Mouse (Mus musculus): ENCODE measurements around the gene Gpr19. TPM values are rescaled to one million over a fixed set of nuclear protein-coding genes. Genes with fewer than 3 reads are reported as not detected.

Gpr19 gene
- total RNA-seq, 1 experiment: 34.7 TPM

DNA sequence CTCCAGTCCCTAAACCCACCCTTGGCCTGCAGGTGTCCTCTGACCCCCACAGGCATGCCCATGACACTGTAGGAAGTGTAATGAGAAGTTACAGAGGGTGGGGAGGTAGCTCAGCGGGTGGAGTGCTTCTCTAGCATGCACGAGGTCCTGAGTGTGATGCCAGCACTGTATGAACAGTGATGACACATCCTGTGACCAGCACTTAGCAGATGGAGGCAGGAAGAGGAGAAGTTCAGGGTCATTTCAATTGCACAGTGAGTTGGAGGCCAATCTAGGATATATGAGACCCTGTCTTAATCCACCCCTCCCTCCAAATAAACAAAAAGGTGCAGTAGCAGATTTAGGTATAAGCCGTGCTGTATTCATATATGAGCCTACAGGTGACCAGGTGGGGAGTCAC, 48.4 kb downstream of the Gpr19 start:
- no peak for TF ChIP-seq HCFC1 (IDR thresholded peaks at IDR 0.05; ENCODE audit: borderline replicate concordance, insufficient read depth, low read length)
- TF ChIP-seq CHD2 (IDR thresholded peaks at IDR 0.05; ENCODE audit: low read depth, low read length): no peak
- no peak for TF ChIP-seq ZC3H11A (IDR thresholded peaks at IDR 0.05; ENCODE audit: borderline replicate concordance, low read depth, low read length)
- no peak for TF ChIP-seq MAFK (IDR thresholded peaks at IDR 0.05; ENCODE audit: insufficient read depth, low read depth, low read length)
- TF ChIP-seq ZNF384 (IDR thresholded peaks at IDR 0.05; ENCODE audit: low read depth, low read length): no peak
- in situ Hi-C loops (cut with MboI; ENCODE audit: low sequenced_read_pairs in 2 of 2, unreplicated experiment in 2 of 2): loop anchor here in 1 of 2 experiments (25.0 kb wide), 1 partner anchor 188 kb away; no protein-coding TSS in a partner anchor
- no peak overlapping the region for H3K4me3 ChIP-seq (ENCODE audit: insufficient read depth in 1 of 2, low read depth in 1 of 2, low read length in 2 of 2, poor library complexity in 1 of 2, severe bottlenecking in 1 of 2)
- no peak overlapping the region for H3K27ac ChIP-seq (ENCODE audit: insufficient read depth, low read depth, low read length, poor library complexity, severe bottlenecking)
- no peaks in the 10 kb centered on the region for H3K36me3 ChIP-seq (ENCODE audit: control insufficient read depth, insufficient read depth, low read length, poor library complexity, severe bottlenecking)
- no peak for DNase-seq (ENCODE audit: low read depth, low spot score)
- H3K4me1 ChIP-seq (ENCODE audit: control insufficient read depth in 2 of 2, insufficient read depth in 2 of 2, low read length in 2 of 2, poor library complexity in 1 of 2): peaks cover 0 to 7% of the 10 kb centered on the region in 2 experiments; a peak in 1 of 4 replicates
- no peak overlapping the region for H3K9ac ChIP-seq (ENCODE audit: insufficient read depth, low read depth, low read length, poor library complexity, severe bottlenecking)
- H3K9me3 ChIP-seq (ENCODE audit: control insufficient read depth, insufficient read depth, low read depth, low read length): no peaks in the 10 kb centered on the region

DNA sequence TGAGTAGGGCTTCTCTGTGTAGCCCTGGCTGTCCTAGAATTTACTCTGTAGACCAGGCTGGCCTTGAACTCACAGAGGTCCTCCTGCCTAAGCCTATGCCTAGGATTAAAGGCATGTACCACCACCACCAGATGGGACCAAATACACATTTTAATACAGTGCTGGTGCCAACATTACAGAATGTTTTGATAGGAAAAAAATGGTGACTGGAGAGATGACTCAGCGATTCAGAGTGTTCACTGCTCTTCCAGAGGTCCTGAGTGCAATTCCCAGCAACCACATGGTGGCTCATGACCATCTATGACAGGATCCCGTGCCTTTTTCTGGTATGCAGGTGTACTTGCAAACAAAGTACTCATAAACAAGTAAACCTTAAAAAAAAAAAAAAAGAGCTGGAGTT, 48.9 kb downstream of the Gpr19 start:
- no peak for DNase-seq (ENCODE audit: low read depth, low spot score)
- no peaks in the 10 kb centered on the region for H3K36me3 ChIP-seq (ENCODE audit: control insufficient read depth, insufficient read depth, low read length, poor library complexity, severe bottlenecking)
- peaks cover 0 to 5% of the 10 kb centered on the region in 2 experiments; a peak in 1 of 4 replicates for H3K4me1 ChIP-seq (ENCODE audit: control insufficient read depth in 2 of 2, insufficient read depth in 2 of 2, low read length in 2 of 2, poor library complexity in 1 of 2)
- no peak overlapping the region for H3K4me3 ChIP-seq (ENCODE audit: insufficient read depth in 1 of 2, low read depth in 1 of 2, low read length in 2 of 2, poor library complexity in 1 of 2, severe bottlenecking in 1 of 2)
- H3K27ac ChIP-seq (ENCODE audit: insufficient read depth, low read depth, low read length, poor library complexity, severe bottlenecking): no peak overlapping the region
- in situ Hi-C loops (cut with MboI; ENCODE audit: low sequenced_read_pairs in 2 of 2, unreplicated experiment in 2 of 2): loop anchor here in 1 of 2 experiments (25.0 kb wide), 1 partner anchor 187 kb away; no protein-coding TSS in a partner anchor
- H3K9me3 ChIP-seq (ENCODE audit: control insufficient read depth, insufficient read depth, low read depth, low read length): no peaks in the 10 kb centered on the region
- TF ChIP-seq CHD2 (IDR thresholded peaks at IDR 0.05; ENCODE audit: low read depth, low read length) (no peak), MAFK (IDR thresholded peaks at IDR 0.05; ENCODE audit: insufficient read depth, low read depth, low read length) (no peak), ZNF384 (IDR thresholded peaks at IDR 0.05; ENCODE audit: low read depth, low read length) (no peak), HCFC1 (IDR thresholded peaks at IDR 0.05; ENCODE audit: borderline replicate concordance, insufficient read depth, low read length) (no peak), ZC3H11A (IDR thresholded peaks at IDR 0.05; ENCODE audit: borderline replicate concordance, low read depth, low read length) (no peak)
- H3K9ac ChIP-seq (ENCODE audit: insufficient read depth, low read depth, low read length, poor library complexity, severe bottlenecking): no peak overlapping the region

DNA sequence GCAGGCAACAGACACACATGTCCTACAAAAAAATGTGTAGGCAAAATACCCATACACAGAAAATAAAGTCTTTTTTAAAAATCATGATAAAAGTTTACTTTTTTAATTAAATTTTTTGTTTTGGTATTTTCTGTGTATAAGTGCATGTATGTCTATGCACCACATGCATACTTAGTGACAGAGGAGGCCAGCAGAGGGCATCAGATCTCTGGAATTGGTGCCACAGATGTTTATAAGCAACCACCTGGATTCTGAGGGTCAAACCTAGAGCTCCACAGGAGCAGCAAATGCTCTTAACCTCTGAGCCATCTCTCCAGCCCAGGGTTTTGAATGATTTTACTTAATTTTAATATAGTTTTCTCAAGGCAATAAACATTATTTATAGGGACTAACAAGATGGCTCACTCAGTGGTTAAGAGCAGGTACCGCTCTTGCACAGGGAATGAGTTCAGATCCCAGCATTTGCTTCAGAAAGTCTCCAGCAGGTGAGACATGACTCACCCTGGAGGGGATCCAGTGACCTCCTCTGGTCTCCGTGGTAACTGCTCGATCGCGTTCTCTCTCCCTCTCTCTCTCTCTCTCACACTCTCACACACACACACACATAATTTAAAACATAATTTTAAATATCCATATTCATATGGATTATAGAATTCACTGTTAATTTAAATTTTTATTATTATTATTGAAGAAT, 50.0 kb downstream of the Gpr19 start:
- no peak overlapping the region for H3K27ac ChIP-seq (ENCODE audit: insufficient read depth, low read depth, low read length, poor library complexity, severe bottlenecking)
- no peaks in the 10 kb centered on the region for H3K36me3 ChIP-seq (ENCODE audit: control insufficient read depth, insufficient read depth, low read length, poor library complexity, severe bottlenecking)
- peaks cover 0 to 5% of the 10 kb centered on the region in 2 experiments; a peak in 1 of 4 replicates for H3K4me1 ChIP-seq (ENCODE audit: control insufficient read depth in 2 of 2, insufficient read depth in 2 of 2, low read length in 2 of 2, poor library complexity in 1 of 2)
- no peaks in the 10 kb centered on the region for H3K9me3 ChIP-seq (ENCODE audit: control insufficient read depth, insufficient read depth, low read depth, low read length)
- H3K4me3 ChIP-seq (ENCODE audit: insufficient read depth in 1 of 2, low read depth in 1 of 2, low read length in 2 of 2, poor library complexity in 1 of 2, severe bottlenecking in 1 of 2): no peak overlapping the region
- H3K9ac ChIP-seq (ENCODE audit: insufficient read depth, low read depth, low read length, poor library complexity, severe bottlenecking): no peak overlapping the region
- TF ChIP-seq CHD2 (IDR thresholded peaks at IDR 0.05; ENCODE audit: low read depth, low read length) (no peak), ZC3H11A (IDR thresholded peaks at IDR 0.05; ENCODE audit: borderline replicate concordance, low read depth, low read length) (no peak), HCFC1 (IDR thresholded peaks at IDR 0.05; ENCODE audit: borderline replicate concordance, insufficient read depth, low read length) (no peak)
- DNase-seq (ENCODE audit: low read depth, low spot score): no peak
- in situ Hi-C loops (cut with MboI; ENCODE audit: low sequenced_read_pairs in 2 of 2, unreplicated experiment in 2 of 2): loop anchor here in 1 of 2 experiments (25.0 kb wide), 1 partner anchor 186 kb away; no protein-coding TSS in a partner anchor

DNA sequence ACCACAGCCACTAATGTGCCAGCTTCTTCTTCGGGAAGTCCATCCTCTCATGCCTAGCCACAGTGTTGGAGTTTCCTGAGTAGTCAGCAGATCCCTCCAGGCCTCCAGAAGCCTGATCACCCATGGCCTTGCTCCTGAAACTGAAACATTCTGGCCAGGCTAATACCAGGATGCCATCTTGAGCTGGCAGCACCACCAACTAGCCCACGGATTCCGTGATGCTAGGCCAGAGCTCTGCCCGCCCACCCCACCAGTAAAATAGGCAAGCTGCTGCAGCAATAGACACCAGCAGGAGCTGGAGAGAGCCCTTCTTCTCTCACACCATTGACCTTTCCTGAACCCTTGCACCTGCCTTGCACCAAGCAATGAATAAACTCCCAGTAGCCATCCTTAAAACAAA, 50.8 kb downstream of the Gpr19 start:
- no peak overlapping the region for H3K4me3 ChIP-seq (ENCODE audit: insufficient read depth in 1 of 2, low read depth in 1 of 2, low read length in 2 of 2, poor library complexity in 1 of 2, severe bottlenecking in 1 of 2)
- in situ Hi-C loops (cut with MboI; ENCODE audit: low sequenced_read_pairs in 2 of 2, unreplicated experiment in 2 of 2): loop anchor here in 1 of 2 experiments (25.0 kb wide), 1 partner anchor 185 kb away; no protein-coding TSS in a partner anchor

More for the DNA sequence above, 50.8 kb downstream of the Gpr19 start:
- TF ChIP-seq ZNF384 (IDR thresholded peaks at IDR 0.05; ENCODE audit: low read depth, low read length): no peak
- TF ChIP-seq MAFK (IDR thresholded peaks at IDR 0.05; ENCODE audit: insufficient read depth, low read depth, low read length): no peak
- no peak for TF ChIP-seq CHD2 (IDR thresholded peaks at IDR 0.05; ENCODE audit: low read depth, low read length)
- TF ChIP-seq HCFC1 (IDR thresholded peaks at IDR 0.05; ENCODE audit: borderline replicate concordance, insufficient read depth, low read length): no peak
- no peak for TF ChIP-seq ZC3H11A (IDR thresholded peaks at IDR 0.05; ENCODE audit: borderline replicate concordance, low read depth, low read length)
- no peaks in the 10 kb centered on the region for H3K36me3 ChIP-seq (ENCODE audit: control insufficient read depth, insufficient read depth, low read length, poor library complexity, severe bottlenecking)
- H3K27ac ChIP-seq (ENCODE audit: insufficient read depth, low read depth, low read length, poor library complexity, severe bottlenecking): no peak overlapping the region
- no peaks in the 10 kb centered on the region for H3K9me3 ChIP-seq (ENCODE audit: control insufficient read depth, insufficient read depth, low read depth, low read length)
- peaks cover 0 to 5% of the 10 kb centered on the region in 2 experiments; a peak in 1 of 4 replicates for H3K4me1 ChIP-seq (ENCODE audit: control insufficient read depth in 2 of 2, insufficient read depth in 2 of 2, low read length in 2 of 2, poor library complexity in 1 of 2)
- no peak overlapping the region for H3K9ac ChIP-seq (ENCODE audit: insufficient read depth, low read depth, low read length, poor library complexity, severe bottlenecking)
- no peak for DNase-seq (ENCODE audit: low read depth, low spot score)
